Mouse (Mus musculus) bone marrow macrophage, adult 2 months (primary cell): ENCODE measurements around the gene Chmp2a.

Experiments
- CTCF ChIP-seq: IDR thresholded peaks from 2 replicates; pipeline ENCODE4 v1.5.1; 2012; ENCODE audit warnings: low read depth, mild to moderate bottlenecking, low read length, moderate library complexity
- POLR2A ChIP-seq: IDR thresholded peaks from 2 replicates; pipeline ENCODE4 v1.6.1; 2012; ENCODE audit warnings: mild to moderate bottlenecking, low read depth, low read length, borderline replicate concordance

GRCm38 (mm10) chr7:13053961-13054286 is 19.3 kb upstream of the Chmp2a start:
- TF ChIP-seq CTCF, result no peak
- TF ChIP-seq POLR2A, result 0 out of 2 replicates have a peak, but pooled peaks have one; percentile 67
